In genomic region chr10:80167460-80168037, GRCm38 (mm10) we compare ENCODE assay signal across 8 mouse cellular contexts. TPM values are rescaled to one million over a fixed set of nuclear protein-coding genes. Genes with fewer than 3 reads are reported as not detected.
DNase-seq lines count a peak whose midpoint lies in the region; ATAC-seq and TF ChIP-seq lines count a peak whose summit lies in the region.

No protein-coding gene starts in this region.

- H3K4me1 ChIP-seq in G1E (ENCODE audit: insufficient read depth, low read depth, low read length), result peaks cover 80% of the 10 kb centered on the region
- H3K4me1 ChIP-seq in forebrain, embryonic 16.5 days (replicated peaks; ENCODE audit: control insufficient read depth, insufficient read depth, low read length), result peaks cover 65% of the 10 kb centered on the region
- peaks cover 18% of the 10 kb centered on the region for H3K4me1 ChIP-seq in lung, adult 2 months (ENCODE audit: control insufficient read depth, insufficient read depth, low read length)
- H3K4me1 ChIP-seq in neural tube, embryonic 15.5 days, result peaks cover 77% of the 10 kb centered on the region

- WGBS in forebrain, embryonic 16.5 days, result under 1% methylated on average over 50 of the region's 55 CpGs
- under 1% methylated on average over 55 of the region's 55 CpGs for WGBS in lung, adult 2 months
- 0% methylated on average over 55 of the region's 55 CpGs for WGBS in neural tube, embryonic 15.5 days

- peak overlapping the region; percentile 67 for H3K4me2 ChIP-seq in forebrain, embryonic 16.5 days (ENCODE audit: low read length)
- peak overlapping the region; percentile 96 for H3K4me2 ChIP-seq in neural tube, embryonic 15.5 days

- peak overlapping the region; percentile 85 for H3K4me3 ChIP-seq in G1E (ENCODE audit: low read depth, low read length)
- peak overlapping the region; percentile 63 for H3K4me3 ChIP-seq in forebrain, embryonic 16.5 days (replicated peaks; ENCODE audit: low read length)
- H3K4me3 ChIP-seq in layer of hippocampus, adult 2 months, result peak overlapping the region; percentile 94
- peak overlapping the region; percentile 93 for H3K4me3 ChIP-seq in lung, adult 2 months (replicated peaks; ENCODE audit: extremely low read depth, low read depth, low read length)
- H3K4me3 ChIP-seq in neural tube, embryonic 15.5 days (replicated peaks), result peak overlapping the region; percentile 90

- ATAC-seq in G1E (ENCODE audit: extremely low read depth, insufficient number of reproducible peaks, low FRiP score, poor library complexity, severe bottlenecking), result peak; percentile 83
- peak; percentile 90 for ATAC-seq in forebrain, embryonic 16.5 days
- peak; percentile 92 for ATAC-seq in neural tube, embryonic 15.5 days (ENCODE audit: low FRiP score)

- TF ChIP-seq CTCF in G1E (IDR thresholded peaks at IDR 0.05; ENCODE audit: low read depth, low read length), result no peak
- TF ChIP-seq CTCF in layer of hippocampus, adult 2 months (conservative IDR thresholded peaks at IDR 0.05), result no peak
- TF ChIP-seq CTCF in lung, adult 2 months (IDR thresholded peaks at IDR 0.05; ENCODE audit: insufficient read depth, low read length), result no peak

- H3K27ac ChIP-seq in forebrain, embryonic 16.5 days (ENCODE audit: low read length), result peak overlapping the region; percentile 96
- peak overlapping the region; percentile 98 for H3K27ac ChIP-seq in layer of hippocampus, adult 2 months
- H3K27ac ChIP-seq in neural tube, embryonic 15.5 days (replicated peaks), result peak overlapping the region; percentile 100

- peak; percentile 100 for TF ChIP-seq POLR2A in lung, adult 2 months (IDR thresholded peaks at IDR 0.05; ENCODE audit: borderline replicate concordance, extremely low read depth, low read depth, low read length)

- H3K27me3 ChIP-seq in G1E (ENCODE audit: insufficient read depth, low read length), result no peaks in the 10 kb centered on the region; the same call in 1 of the 2 replicates
- H3K27me3 ChIP-seq in forebrain, embryonic 16.5 days (replicated peaks; ENCODE audit: control insufficient read depth, insufficient read depth, low read length), result no peaks in the 10 kb centered on the region
- H3K27me3 ChIP-seq in neural tube, embryonic 15.5 days (replicated peaks), result no peaks in the 10 kb centered on the region

- intact Hi-C loops in heart, postnatal 36 days (cut with DNase I), result no loop called here

- peak; percentile 95 for DNase-seq in G1E (ENCODE audit: low spot score)
- DNase-seq in cerebellum, adult 18-20 months, result peak; percentile 99
- peak; percentile 99 for DNase-seq in heart, postnatal 36 days
- DNase-seq in layer of hippocampus, adult 2 months (ENCODE audit: low spot score in 2 of 2), result peak; percentile 98 to 99
- peak; percentile 99 for DNase-seq in lung, adult 2 months
- peak; percentile 100 for DNase-seq in testis, postnatal 10 days (ENCODE audit: low spot score)

- peaks cover 24% of the 10 kb centered on the region for H3K9me3 ChIP-seq in G1E (replicated peaks)
- H3K9me3 ChIP-seq in forebrain, embryonic 16.5 days (ENCODE audit: control insufficient read depth, low read length), result no peaks in the 10 kb centered on the region
- H3K9me3 ChIP-seq in neural tube, embryonic 15.5 days (replicated peaks), result no peaks in the 10 kb centered on the region

- H3K9ac ChIP-seq in forebrain, embryonic 16.5 days (replicated peaks; ENCODE audit: low read depth, low read length), result peak overlapping the region; percentile 95
- peak overlapping the region; percentile 100 for H3K9ac ChIP-seq in neural tube, embryonic 15.5 days (replicated peaks)

- peaks cover 35% of the 10 kb centered on the region for H3K36me3 ChIP-seq in G1E (replicated peaks)
- peaks cover 18% of the 10 kb centered on the region for H3K36me3 ChIP-seq in forebrain, embryonic 16.5 days (ENCODE audit: control insufficient read depth, insufficient read depth)
- peaks cover 25% of the 10 kb centered on the region for H3K36me3 ChIP-seq in neural tube, embryonic 15.5 days

RNA-seq across cellular contexts. Expression of gene Cirbp, which starts 1.8 kb away (rescaled TPM):
- total RNA-seq in G1E (2014; fragmentation: Nextera tagmentation) (18.1 and 21.2 TPM in 2 replicates), G1E (2017) (32.6 and 34.8 TPM in 2 replicates)
- polyA plus RNA-seq in G1E (2012), result 41.4 and 45.2 TPM in 2 replicates
- 318 and 335 TPM in 2 replicates for polyA plus RNA-seq in forebrain, embryonic 16.5 days (2015; fragmentation: Nextera tagmentation; extraction: Ambion mirVana)
- 10 to 100 TPM; 48.2 to 67.0 TPM for total RNA-seq in heart, postnatal 36 days (2021)
- total RNA-seq in layer of hippocampus, adult 2 months (2021), result 100 to 1,000 TPM in 1 of 2 experiments, 10 to 100 TPM in 1; 88.3 to 103 TPM
- 162 and 200 TPM in 2 replicates for polyA plus RNA-seq in lung, adult 2 months (2012; rRNA removed)
- polyA plus RNA-seq in neural tube, embryonic 15.5 days (2015; fragmentation: Nextera tagmentation; extraction: Ambion mirVana), result 284 and 345 TPM in 2 replicates

RNA-seq across cellular contexts. Expression of gene 1600002K03Rik, which starts 5.2 kb away (rescaled TPM):
- total RNA-seq in G1E (2014; fragmentation: Nextera tagmentation), result 1.6 TPM in 1 of 2 replicates, not detected in the other
- total RNA-seq in G1E (2017), result 7.8 and 8.9 TPM in 2 replicates
- 4.8 and 5.0 TPM in 2 replicates for polyA plus RNA-seq in G1E (2012)
- polyA plus RNA-seq in forebrain, embryonic 16.5 days (2015; fragmentation: Nextera tagmentation; extraction: Ambion mirVana), result 8.5 and 10.6 TPM in 2 replicates
- total RNA-seq in heart, postnatal 36 days (2021), result 1 to 10 TPM; 4.4 to 4.6 TPM
- 1 to 10 TPM; 7.0 to 7.4 TPM for total RNA-seq in layer of hippocampus, adult 2 months (2021)
- polyA plus RNA-seq in lung, adult 2 months (2012; rRNA removed), result 11.2 and 14.0 TPM in 2 replicates
- 13.5 and 14.3 TPM in 2 replicates for polyA plus RNA-seq in neural tube, embryonic 15.5 days (2015; fragmentation: Nextera tagmentation; extraction: Ambion mirVana)

RNA-seq across cellular contexts. Expression of gene Efna2, which starts 11.7 kb away (rescaled TPM):
- total RNA-seq in G1E (2014; fragmentation: Nextera tagmentation) (not detected in 2 replicates), G1E (2017) (not detected in 2 replicates)
- 0.18 and 0.20 TPM in 2 replicates for polyA plus RNA-seq in G1E (2012)
- polyA plus RNA-seq in forebrain, embryonic 16.5 days (2015; fragmentation: Nextera tagmentation; extraction: Ambion mirVana), result 24.8 and 25.4 TPM in 2 replicates
- 1 to 10 TPM in 1 of 2 experiments, under 1 TPM in 1; 0.75 to 1.1 TPM for total RNA-seq in heart, postnatal 36 days (2021)
- total RNA-seq in layer of hippocampus, adult 2 months (2021), result 1 to 10 TPM; 7.1 to 9.7 TPM
- polyA plus RNA-seq in lung, adult 2 months (2012; rRNA removed), result 3.6 and 4.7 TPM in 2 replicates
- 25.9 and 31.2 TPM in 2 replicates for polyA plus RNA-seq in neural tube, embryonic 15.5 days (2015; fragmentation: Nextera tagmentation; extraction: Ambion mirVana)

RNA-seq across cellular contexts. Expression of gene Midn, which starts 19.5 kb away (rescaled TPM):
- total RNA-seq in G1E (2014; fragmentation: Nextera tagmentation), result 89.8 and 92.3 TPM in 2 replicates
- 19.2 and 24.3 TPM in 2 replicates for total RNA-seq in G1E (2017)
- polyA plus RNA-seq in G1E (2012), result 295 and 302 TPM in 2 replicates
- 26.5 and 30.9 TPM in 2 replicates for polyA plus RNA-seq in forebrain, embryonic 16.5 days (2015; fragmentation: Nextera tagmentation; extraction: Ambion mirVana)
- total RNA-seq in heart, postnatal 36 days (2021), result 100 to 1,000 TPM in 1 of 2 experiments, 10 to 100 TPM in 1; 99.9 to 117 TPM
- 10 to 100 TPM; 53.1 to 54.5 TPM for total RNA-seq in layer of hippocampus, adult 2 months (2021)
- 110 and 150 TPM in 2 replicates for polyA plus RNA-seq in lung, adult 2 months (2012; rRNA removed)
- 19.4 and 20.5 TPM in 2 replicates for polyA plus RNA-seq in neural tube, embryonic 15.5 days (2015; fragmentation: Nextera tagmentation; extraction: Ambion mirVana)

RNA-seq across cellular contexts. Expression of gene Cbarp, which starts 26.9 kb away (rescaled TPM):
- total RNA-seq in G1E (2014; fragmentation: Nextera tagmentation), result 67.2 and 74.4 TPM in 2 replicates
- 3.7 and 5.5 TPM in 2 replicates for total RNA-seq in G1E (2017)
- polyA plus RNA-seq in G1E (2012), result 66.6 and 73.9 TPM in 2 replicates
- 33.0 and 44.5 TPM in 2 replicates for polyA plus RNA-seq in forebrain, embryonic 16.5 days (2015; fragmentation: Nextera tagmentation; extraction: Ambion mirVana)
- total RNA-seq in heart, postnatal 36 days (2021), result 1 to 10 TPM; 2.0 to 4.7 TPM
- 100 to 1,000 TPM; 331 to 341 TPM for total RNA-seq in layer of hippocampus, adult 2 months (2021)
- polyA plus RNA-seq in lung, adult 2 months (2012; rRNA removed), result 29.9 and 31.5 TPM in 2 replicates
- 91.9 and 93.0 TPM in 2 replicates for polyA plus RNA-seq in neural tube, embryonic 15.5 days (2015; fragmentation: Nextera tagmentation; extraction: Ambion mirVana)

Comparison
In these comparisons a context has a peak if more than half of its experiments do, and no peak if none do; other contexts are left out.
1. Peak in every context shown above with its lines: DNase-seq, ATAC-seq, H3K4me3 ChIP-seq and H3K27ac ChIP-seq.